Mouse (Mus musculus) thymus, adult 2 months (tissue): ENCODE measurements around the gene Ntn4.

Experiments used
- CTCF ChIP-seq: fragments of 200-500 bp; IDR thresholded peaks from 2 replicates; pipeline ENCODE4 v1.5.1; 2012; ENCODE audit warnings: mild to moderate bottlenecking, control low read depth, low read length, moderate library complexity, borderline replicate concordance; ENCODE audit not compliant: control insufficient read depth, poor library complexity, insufficient read depth; ENCODE audit errors: extremely low read depth
- POLR2A ChIP-seq: fragments of 200-500 bp; IDR thresholded peaks from 2 replicates; pipeline ENCODE4 v1.6.1; 2012; ENCODE audit warnings: mild to moderate bottlenecking, low read length, control low read depth, moderate library complexity; ENCODE audit not compliant: control insufficient read depth, poor library complexity, insufficient read depth; ENCODE audit errors: extremely low read depth

GRCm38 (mm10) chr10:93756211-93756610, 115.7 kb downstream of the Ntn4 start:
- TF ChIP-seq CTCF: no peak
- TF ChIP-seq POLR2A: no peak
